Mouse (Mus musculus): ENCODE data around the gene Sfxn3.

Sfxn3 gene

DNA sequence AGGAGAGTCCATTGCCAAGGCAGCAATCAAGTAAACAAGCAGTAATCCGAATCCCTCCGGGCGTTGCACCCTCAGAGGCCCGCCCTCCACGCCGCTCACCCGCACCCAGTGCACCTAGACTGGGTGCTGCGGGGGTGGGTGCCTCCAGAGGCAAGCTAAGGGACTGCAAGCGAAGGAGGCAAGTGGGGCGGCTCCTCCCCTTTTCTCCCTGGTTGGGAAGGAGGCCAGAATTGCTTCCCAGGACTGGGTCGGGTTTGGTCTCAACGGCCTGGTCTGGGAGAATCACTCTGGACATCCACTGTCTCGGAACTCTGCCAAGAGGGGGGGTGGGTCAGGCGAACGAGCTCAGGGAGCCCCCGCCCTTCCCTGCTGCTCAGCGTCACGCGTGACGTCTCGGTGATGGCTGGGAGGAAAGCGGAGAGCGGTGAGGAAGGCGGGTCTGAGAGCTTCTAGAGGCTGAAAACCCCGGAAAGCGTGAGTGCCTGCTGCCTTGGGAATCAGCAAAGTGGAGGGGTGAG, at the start of gene Sfxn3:
Sfxn3 (plus strand) TSS at position 87 of the 518 bp plus-strand sequence.
- DNase-seq: peak; percentile 97

DNA sequence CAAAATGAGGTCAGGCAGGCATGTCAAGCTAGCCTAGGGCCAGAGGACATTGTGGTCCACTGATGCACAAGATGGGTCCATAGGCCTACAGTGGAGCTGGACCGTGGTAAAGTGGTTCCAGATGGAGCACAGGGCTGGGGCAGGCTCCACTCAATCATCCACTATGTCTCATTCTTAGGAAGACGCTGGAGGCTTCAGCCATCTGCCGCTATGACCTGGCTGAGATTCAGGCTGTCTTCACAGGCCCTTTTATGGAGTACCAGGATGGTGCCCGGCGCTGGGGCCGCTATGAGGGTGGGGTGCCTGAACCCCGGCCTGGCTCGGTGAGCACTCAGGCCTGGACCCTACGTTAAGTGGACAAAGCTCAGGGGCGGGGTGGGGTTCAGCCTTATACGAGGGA, 49.5 kb upstream of the Sfxn3 start:
- DNase-seq: peak; percentile 48

DNA sequence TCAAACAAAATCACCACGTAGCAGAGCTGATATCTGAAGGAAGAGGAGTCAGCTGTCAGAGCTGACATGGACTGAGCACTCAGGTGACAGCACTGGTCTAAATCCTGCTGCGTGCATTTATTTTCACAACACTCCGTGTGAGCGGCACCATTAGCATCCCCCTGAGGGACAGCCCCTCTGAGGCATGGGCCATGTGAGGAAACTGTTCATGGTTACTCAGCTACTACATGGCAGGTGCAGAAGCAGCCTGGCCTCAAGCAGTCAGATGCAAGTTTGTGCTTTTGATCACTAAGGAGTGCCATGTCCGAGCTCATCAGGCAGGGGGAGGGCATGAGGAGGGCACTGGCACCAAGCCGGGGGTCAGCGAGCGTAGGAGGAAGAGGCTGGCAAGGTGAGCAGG, 47.7 kb upstream of the Sfxn3 start:
- DNase-seq: peak; percentile 10

DNA sequence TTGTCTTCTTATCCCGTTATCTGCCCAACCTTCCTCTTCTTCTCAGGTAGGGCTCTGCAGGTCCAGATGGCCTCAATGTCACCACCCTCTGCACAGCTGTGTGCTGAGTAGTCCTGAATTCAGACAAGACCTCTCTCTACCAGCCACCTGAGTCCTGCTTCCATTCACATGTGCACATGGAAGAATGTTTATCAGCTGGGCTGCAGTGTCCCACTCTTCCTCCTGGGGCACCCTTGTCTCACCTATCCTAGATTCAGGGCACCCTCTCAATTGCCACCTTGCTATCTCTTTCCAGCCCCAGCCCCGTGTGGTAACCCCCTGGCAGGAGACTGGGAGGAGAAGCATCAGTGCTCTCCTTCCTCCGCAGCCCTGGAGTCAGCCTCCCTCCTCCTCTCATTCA, 45.0 kb upstream of the Sfxn3 start:
- peak; percentile 28 for DNase-seq

DNA sequence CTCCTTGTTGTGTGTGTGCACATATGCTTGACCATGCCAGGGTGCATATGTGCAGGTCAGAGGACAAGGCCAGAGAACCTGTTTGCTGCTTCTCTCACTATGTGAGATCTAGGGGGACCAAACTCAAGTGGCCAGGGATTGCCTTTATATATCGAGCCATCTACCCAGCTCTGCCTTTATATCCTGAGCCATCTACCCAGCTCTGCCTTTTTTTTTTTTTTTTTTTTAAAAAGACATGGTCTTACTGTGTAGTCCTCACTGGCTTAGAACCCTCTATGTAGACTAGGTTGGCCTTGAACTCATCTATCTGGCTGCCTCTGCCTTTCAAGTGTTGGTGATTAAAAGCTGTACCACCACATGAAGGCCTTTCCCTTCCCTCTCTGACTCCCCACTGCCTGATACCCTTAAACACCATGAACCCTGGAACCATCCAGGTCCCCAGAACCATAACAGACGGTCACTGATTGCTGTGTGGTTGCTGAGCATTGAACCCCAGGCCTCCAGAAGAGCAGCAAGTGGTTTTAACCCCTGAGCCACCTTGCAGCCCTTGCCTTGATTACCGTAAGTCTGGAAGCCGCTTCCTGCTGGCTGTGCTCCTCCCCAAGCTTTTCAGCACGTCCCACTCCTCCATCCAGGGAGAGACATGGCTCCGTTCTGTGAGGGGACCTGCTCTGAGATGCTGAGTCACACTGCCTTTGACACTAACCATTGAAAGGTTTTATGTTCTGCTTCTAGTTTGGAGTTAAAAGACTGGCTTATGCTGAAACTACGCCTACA, 43.4 kb upstream of the Sfxn3 start:
- no peak for DNase-seq

DNA sequence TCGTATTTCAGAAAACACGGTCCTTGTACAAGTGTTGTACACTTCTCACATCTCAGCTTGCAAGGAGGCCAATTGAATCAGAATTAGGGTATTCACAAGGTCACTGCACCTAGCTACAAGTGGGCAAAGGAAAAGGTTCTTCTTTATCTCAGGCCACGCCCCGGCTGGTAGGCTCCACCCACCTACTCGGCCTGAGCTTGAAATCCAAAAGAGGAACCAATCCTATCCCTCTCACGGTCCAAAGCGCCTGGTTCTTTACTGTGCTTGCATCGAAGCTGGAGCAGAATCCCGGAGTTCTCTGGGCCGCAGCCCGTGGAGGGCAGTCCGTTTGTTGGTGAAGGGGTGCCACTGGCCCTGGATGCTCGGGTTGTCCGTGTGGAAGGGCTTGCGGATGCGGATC, 41.9 kb upstream of the Sfxn3 start, which contains the start of gene Twnk:
Twnk (plus strand) TSS at position 220 of the 400 bp plus-strand sequence.
- DNase-seq: no peak

DNA sequence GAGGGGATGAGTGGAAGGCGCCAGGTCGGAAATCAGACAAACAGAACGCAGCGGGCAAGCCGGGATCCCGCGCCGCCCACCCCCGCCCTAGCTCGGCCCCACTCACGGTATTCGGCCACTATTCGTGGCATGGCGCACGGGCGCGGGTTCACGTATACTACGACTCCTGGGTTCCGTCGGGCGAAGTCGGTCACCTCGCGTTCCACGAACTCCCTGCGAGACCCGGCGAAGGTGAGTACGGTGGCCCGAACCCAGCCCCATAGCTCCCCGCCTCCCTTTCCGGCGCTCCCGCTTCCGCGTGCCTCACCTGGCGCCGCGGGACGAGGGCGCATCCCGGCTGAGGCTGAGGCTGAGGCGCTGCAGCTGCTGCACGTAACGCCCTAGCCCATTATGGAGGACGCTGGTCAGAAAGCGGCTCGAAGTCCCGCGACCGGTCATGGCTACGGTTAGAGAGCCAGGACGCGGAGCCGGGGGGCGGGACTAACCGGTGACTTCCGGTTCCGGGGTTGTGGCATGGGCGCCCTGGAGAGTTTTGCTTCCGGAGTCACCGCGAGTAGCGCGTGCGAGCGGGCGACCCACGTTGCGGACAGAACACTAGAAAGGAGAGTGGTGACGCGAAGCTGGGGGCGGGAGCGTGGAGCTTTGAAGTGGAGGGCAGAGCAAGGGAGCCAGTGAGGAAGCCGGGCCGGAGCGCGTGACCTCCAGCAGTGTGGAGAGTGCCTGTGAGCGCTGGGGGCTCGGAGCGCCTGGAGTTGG, 41.2 kb upstream of the Sfxn3 start, which contains the start of gene Mrpl43:
Mrpl43 (minus strand) TSS at position 486 of the 756 bp plus-strand sequence.
- peak; percentile 96 for DNase-seq

DNA sequence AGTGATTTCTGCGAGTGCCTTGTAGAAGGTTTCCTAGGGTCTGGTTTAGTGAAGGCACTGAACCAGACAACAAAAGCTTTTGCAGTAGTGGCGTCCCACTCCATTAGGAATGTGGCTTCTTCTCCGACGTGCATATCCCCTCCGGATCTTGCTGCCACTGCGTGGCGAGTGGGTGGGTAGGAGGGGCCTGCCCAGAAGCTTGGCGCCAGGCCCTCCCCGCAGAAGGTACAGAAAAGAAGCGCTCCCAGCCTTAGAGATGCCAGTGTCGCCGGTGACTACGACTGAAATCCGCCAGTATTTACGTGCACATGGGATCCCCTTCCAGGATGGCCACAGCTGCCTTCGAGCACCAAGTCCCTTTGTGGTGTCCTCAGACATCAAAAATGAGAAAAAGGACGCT, 40.3 kb upstream of the Sfxn3 start:
- DNase-seq: no peak

DNA sequence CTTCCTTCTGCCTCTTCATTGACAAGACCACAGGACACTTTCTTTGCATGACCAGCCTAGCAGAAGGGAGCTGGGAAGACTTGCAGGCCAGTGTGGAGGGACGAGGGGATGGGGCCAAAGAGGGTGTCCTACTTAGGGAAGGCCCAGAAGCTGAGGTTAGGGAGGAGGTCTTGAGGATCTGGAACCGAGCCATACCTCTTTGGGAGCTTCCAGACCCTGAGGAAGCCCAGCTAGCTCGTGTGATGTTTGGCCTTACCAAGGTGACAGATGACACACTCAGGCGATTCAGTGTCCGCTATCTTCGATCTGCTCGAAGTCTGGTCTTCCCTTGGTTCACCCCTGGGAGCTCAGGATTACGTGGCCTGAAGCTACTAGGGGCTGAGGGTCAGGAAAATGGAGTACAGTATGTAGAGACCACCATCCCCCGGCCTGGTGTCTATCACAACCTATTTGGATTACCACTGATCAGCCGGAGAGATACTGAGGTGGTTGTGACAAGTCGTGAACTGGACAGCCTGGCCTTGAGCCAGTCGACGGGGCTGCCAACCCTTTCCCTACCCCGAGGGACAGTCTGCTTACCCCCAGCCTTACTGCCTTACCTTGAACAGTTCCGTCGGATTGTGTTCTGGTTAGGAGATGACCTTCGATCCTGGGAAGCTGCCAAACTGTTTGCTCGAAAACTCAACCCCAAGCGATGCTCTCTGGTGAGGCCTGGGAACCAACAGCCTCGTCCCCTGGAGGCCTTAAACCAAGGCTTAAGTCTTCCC, 39.7 kb upstream of the Sfxn3 start:
- peak; percentile 69 for DNase-seq

DNA sequence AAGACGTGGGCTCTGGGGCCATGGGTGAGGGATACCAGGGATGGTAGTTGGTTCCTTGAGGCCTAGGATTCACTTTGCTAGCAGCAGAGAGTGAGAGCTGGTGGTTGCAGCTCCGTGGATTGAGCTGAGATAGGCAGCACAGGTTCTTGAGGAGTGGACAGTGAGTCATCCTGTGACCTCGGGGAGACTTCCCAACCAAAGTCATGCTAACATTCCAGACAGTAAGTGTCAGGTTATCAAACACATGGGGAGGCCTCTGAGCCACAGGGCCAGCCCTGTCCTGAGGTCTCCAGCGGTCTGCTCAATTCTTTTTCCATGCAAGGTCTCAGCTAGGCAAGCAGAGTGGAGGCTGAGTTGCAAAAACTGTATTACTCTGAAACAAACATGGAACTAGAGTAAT, 36.7 kb upstream of the Sfxn3 start:
- DNase-seq: no peak

DNA sequence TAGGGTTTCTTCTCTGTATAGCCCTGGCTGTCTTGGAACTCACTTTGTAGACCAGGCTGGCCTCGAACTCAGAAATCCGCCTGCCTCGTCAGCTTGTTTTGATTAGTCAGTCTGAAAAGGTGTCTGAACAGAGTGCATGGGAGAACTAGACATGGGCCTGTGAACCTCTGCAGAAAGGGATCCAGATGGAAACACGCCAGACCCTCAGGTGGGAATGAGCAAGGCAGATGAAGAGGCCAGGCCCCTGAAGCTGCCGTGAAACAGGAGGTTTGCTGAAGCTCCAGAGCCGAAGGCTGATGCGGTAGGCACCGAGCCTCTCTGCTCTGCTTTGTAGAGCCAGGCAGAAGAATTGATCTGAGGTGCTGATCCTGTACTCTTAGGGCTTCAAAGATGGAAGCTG, 35.1 kb upstream of the Sfxn3 start:
- DNase-seq: no peak

DNA sequence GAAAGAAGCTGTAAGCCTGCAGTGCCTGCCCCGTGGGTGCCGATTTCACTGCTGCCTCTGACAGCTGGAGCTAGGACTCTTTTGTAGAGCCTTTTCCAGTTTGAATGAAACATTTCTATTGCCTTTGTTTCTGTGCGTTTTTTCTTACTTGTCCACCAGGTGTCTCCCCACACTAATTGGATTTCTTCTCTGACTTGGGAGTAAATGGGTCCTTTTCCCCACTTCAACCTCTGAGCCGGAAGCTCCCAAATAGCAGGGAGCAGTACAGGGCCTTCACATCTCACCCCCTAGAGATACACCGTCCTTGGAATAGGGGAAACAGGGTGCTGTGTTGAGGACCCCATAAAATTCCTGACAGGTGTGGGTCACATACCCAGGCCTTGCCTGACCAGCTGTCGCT, 34.7 kb upstream of the Sfxn3 start:
- DNase-seq: no peak

DNA sequence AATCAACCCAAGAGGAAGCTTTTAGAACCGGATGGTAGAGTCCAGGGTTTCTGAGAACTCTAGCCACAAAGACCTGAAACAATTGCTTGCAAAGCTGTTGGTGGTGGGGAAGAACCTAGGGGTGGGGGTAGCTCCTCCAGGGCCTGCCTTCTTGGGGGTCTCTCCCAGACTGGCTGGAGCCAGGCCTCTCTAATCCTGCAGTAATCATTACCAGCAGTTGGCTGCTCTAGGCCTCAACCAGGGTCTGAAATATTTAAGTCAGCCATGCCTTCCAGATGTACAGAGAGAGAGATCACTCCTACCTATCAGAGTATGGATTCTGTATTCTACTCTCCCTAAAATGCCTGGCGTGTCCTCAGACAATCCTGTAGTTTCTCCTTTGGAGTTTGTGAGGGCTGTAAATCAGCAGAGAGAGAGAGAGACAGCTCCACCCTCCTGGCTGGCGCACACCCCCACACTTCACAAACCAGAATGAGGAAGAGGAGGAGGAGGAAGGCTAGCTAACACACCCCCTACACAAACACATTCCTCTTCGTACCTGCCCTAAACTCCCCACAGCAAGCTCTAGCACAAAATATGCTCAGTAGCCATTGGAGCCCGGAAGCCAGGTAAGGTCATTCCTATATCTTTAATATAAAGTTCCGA, 33.6 kb upstream of the Sfxn3 start:
- DNase-seq: no peak

DNA sequence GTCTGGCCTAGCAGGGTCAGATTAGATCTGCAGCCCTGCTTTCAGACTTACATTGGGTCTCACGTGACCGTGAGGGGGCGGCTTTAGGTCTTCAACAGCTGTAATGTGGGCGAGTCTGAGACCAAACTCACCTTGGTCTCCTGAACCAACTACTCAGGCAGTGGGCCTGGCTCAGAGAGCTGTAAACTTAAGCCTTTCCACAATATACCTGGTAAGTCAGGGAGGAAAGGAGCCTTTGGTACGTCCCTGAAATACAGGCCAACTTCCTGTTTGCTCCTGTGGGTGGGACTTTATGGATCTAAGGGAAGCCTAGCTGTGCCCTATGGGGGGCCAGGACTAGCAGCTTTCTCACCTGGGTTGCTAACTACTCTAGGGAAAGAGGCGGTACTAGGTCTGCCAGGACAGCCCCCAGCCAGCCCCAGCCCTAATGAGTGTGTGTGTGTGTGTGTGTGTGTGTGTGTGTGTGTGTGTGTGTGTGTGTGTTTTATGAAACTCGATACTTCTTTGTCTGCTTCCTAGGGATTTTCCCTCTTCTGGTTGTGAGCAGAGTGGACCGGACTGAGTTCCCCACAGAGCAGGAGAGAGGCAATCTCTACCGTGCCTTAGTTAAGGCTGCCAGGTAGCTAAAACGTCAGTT, 32.9 kb upstream of the Sfxn3 start, which contains the start of gene Lzts2:
Lzts2 (plus strand) TSS at position 80 of the 637 bp plus-strand sequence.
- DNase-seq: peak; percentile 59

DNA sequence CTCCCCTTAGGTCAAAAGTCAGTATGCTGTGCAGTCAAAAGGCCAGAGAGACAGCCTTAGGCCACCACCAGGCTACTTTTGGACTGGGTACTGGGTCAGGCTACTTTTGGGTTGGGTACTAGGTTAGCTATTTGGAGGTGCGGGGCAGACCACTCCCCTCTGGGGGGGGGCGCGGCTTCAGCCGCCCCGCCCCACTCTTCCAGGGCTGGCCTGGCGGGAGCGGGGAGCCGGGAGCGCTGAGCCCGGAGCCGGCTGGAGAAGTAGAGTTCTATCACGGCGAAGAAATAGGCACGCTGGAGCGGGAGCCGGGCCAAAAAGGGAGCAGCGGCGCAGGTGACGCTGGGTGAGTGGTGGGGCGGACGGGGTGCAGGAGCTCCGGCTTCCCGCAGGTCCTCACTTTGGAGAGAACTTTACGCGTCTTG, 32.3 kb upstream of the Sfxn3 start:
- peak; percentile 84 for DNase-seq

DNA sequence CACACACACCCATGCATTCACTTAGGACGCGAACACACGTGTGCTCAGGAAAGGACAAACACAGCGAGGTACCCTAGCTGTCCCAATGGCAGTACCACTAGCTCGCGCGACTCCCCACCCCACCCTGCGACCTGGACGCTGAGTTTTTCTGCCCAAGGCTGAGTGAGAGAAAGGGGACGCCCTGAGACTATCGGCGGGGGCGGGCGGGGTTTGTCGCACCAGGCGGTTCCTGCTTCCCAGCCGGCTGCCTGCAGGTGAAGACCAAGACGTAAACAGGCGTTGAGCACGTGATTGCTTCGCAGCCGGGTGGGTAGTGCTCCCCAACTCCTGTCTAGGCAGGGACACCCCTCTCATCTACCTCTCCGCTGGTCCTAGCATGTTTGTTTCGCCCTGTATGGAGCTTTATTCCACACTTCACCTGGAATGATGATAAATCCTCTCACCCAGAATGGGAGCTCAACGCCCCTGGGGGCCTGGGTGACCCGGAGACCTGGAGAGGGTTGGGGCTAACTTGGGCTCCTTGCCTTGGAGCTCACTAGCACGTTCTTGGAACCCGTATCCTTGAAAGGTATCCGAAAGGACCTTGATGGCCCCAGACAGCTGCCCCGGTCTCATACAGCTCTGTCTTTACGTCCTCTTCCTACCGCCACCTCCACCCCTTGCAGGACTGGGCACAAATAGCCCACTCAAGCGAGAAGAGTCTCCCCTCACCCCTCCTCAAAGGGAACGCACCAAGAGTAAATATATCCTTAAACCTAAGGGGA, 31.6 kb upstream of the Sfxn3 start:
- DNase-seq: peak; percentile 84

DNA sequence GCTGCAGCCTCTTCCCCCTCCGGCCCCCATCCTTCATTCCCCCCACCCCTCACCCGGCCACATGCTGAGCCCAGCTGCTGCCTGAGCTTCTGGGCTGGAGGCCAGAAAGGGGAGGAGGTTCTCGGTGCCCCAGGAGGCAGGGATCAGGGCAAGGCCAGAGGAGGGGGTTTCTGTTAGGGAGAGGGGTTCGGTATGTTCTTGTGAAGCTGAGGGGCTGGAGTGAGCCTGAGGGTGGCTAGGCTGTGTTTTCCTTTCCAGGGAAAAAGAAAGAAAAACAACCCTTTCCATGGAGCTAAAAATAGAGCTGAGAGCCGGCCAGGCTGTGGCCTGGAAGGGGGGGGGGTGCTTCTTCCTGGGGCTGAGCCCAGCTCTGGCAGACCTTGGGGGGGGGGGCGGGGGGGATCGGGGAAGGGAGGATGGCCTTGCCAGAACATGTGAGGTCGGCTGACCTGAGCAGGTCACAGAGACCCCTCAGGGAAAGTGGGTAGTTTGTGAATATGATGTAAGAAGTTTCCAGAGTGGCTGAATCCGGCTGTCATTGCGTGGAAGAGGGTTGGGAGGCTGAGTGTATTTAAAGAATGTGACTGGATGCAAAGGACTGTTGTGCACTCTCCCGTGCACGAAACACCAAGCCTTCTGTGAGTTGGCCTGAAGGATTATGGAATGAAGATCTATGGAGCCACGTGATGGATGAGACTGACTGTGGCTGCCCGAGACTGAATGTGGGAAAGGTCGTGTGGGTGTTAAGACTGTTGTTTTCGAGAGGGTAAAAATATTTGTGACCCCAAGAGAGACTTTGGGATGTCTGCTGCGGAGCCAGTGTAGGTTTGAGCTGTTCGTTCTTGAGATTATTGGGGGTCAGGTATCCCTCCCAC, 30.7 kb upstream of the Sfxn3 start:
- DNase-seq: peak; percentile 89

DNA sequence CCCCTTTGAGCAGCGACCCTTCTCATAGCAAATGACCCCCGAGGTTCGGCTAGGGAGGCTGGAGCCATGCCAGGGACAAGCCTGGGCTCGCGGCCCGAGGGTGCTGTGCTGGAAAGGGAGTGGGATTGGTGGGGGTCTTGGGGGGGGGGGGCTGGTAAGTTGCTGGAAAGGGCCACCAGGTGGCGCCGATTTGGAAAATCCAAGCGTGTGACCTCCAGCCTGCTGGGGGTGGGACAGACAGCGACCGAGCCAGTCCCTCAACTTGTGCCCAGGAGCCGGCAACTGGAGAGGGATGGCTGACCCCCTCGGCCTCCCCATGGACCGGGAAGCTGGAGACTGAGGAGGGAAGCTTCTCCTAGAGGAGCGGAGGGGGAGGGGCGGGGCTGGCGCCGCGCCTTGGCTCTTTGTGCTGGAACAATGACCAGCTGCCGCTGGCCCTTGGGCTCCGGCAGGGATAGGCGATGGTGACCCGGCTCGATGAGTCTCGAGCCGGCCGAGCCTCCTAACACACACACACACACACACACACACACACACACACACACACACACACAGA, 30.0 kb upstream of the Sfxn3 start:
- peak; percentile 92 for DNase-seq

DNA sequence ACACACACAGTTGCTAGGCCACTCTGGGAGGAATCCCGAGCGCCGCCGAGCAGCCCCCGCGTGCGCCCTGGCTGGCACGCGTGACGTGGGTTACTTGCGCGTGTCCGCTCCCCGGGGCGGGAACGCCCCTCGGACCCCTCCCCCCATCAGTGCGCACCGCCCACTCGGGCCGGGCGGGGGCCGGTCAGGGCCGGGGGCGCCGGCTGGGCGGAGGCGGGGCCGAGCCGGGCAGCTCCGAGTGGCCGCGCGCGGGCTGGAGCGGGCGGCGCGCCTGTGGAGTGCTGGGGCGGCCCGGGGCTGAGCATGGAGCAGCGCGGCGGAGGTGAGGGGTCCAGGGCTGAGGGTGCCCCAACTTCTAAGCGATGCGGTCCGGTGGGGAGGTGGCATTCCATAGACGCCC, 29.4 kb upstream of the Sfxn3 start:
- DNase-seq: peak; percentile 89

DNA sequence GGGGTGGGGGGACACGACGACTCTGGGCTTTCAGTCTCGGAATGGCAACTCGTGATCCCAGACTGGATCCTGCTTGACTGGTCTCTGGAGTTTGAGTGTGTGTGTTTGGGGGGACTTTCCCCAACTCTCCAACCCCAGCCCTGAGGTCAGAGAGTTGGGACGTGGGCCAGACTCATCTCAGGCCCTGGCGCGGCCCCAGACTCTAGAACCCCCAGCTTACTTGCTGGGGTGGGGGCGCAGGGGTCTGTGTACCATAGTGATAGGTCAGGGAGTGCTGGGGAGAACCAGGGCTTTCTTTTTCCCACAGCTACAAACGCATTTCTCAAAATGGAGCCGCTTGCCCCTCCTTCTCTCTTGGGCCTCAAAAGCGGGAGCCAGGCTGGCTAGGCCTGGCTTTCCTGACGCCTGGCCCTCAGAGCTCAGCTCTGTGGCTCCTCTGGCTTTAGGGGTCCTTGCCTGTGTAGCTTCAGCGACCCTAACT, 28.9 kb upstream of the Sfxn3 start:
- DNase-seq: peak; percentile 79
